Mouse (Mus musculus) small intestine, adult 2 months (tissue): Measurements from ENCODE around the gene Hpn.

Experiments
- CTCF ChIP-seq: fragments of 200-500 bp; IDR thresholded peaks from 2 replicates; pipeline ENCODE4 v1.5.1; 2012; ENCODE audit warnings: low read depth, mild to moderate bottlenecking, control low read depth, inconsistent platforms, low read length, moderate library complexity, mixed read lengths; ENCODE audit not compliant: insufficient replicate concordance, insufficient read length; ENCODE audit errors: extremely low read depth
- POLR2A ChIP-seq: fragments of 200-500 bp; IDR thresholded peaks from 2 replicates; pipeline ENCODE4 v1.6.1; 2012; ENCODE audit warnings: low read depth, mild to moderate bottlenecking, control low read depth, inconsistent platforms, low read length, moderate library complexity

GRCm38 (mm10) chr7:31081106-31081505 is 34.0 kb downstream of the Hpn start:
- TF ChIP-seq CTCF (no peak), POLR2A (no peak)
